Mouse (Mus musculus): ENCODE measurements around the gene Col4a1. TPM values are rescaled to one million over a fixed set of nuclear protein-coding genes. Genes with fewer than 3 reads are reported as not detected.

Col4a1 gene
- polyA plus RNA-seq, 1 experiment from 2014 or later, result 143 TPM

DNA sequence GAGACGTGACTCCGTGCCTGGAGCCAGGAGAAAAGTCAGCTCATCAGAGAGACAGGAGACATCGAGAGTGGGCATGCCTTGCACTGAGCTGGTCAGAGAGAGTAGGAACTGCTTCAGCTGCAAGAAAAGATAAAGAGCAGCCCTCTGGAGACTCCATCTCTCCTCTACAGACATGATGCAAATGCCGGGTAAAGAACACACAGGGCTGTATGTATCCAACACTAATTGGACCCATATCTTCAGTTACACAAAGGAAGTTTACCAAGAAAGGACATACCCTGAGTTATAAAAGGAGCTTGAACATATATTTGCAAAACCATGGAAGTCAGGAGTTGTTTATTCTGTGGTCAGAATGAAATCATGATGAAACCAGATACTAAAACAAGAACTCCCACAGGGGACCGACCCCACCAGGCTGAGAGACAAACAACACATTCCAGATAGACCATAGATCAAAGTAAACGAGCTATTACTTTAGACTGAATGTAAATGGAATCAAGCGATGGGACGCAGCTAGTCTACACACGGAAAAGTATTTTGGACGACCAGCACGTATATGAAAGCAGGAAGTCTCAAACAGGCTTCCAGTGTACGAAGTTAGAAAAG, 119.8 kb downstream of the Col4a1 start:
- H3K4me3 ChIP-seq, result no peak overlapping the region
- DNase-seq (ENCODE audit: low spot score), result no peak
- H3K27me3 ChIP-seq (ENCODE audit: insufficient read depth, poor library complexity, severe bottlenecking), result peaks cover 7% of the 10 kb centered on the region; the same call in 1 of the 2 replicates
- H3K9me3 ChIP-seq, result no peaks in the 10 kb centered on the region
- WGBS, result 59% methylated on average over 12 of the region's 12 CpGs
- H3K36me3 ChIP-seq, result peaks cover under 1% of the 10 kb centered on the region; the same call in 1 of the 2 replicates
- H3K4me1 ChIP-seq, result peaks cover 16% of the 10 kb centered on the region
- no peak overlapping the region for H3K27ac ChIP-seq

- WGBS, result 2% methylated on average over 46 of the region's 46 CpGs
- H3K4me1 ChIP-seq, result peaks cover 58% of the 10 kb centered on the region
Observed at GRCm38 (mm10) chr8:11187581-11188271, 124.9 kb downstream of the Col4a1 start.

DNA sequence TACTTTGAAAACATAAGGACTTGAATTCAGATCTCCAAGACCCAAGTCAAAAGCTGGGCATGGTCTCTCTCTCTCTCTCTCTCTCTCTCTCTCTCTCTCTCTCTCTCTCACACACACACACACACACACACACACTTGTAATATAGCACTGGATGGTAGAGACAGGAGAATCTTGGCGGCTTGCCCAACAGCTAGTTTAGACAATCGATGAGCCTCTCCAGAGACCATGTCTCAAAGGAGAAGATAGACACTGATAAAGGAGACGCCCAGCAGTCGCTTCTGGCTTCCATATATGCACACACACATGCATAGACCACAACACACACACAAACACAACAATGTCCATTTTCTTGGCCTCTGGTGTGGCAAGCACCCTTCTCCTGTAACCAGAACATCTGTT, 126.2 kb downstream of the Col4a1 start:
- 32% methylated on average over 4 of the region's 4 CpGs for WGBS
- Histone ChIP-seq H3K36me3 (no peaks in the 10 kb centered on the region), H3K27ac (peak overlapping the region; percentile 88; the same call in 1 of the 2 replicates), H3K4me1 (peaks cover 68% of the 10 kb centered on the region), H3K27me3 (ENCODE audit: insufficient read depth, poor library complexity, severe bottlenecking) (peaks cover 7% of the 10 kb centered on the region; the same call in 1 of the 2 replicates), H3K9me3 (no peaks in the 10 kb centered on the region), H3K4me3 (no peak overlapping the region)
- no peak for DNase-seq (ENCODE audit: low spot score)

More at GRCm38 (mm10) chr8:11187581-11188271, 124.9 kb downstream of the Col4a1 start:
- H3K9me3 ChIP-seq, result no peaks in the 10 kb centered on the region
- peak; percentile 89 for DNase-seq (ENCODE audit: low spot score)
- peak overlapping the region; percentile 84 for H3K27ac ChIP-seq
- H3K4me3 ChIP-seq, result peak overlapping the region; percentile 64
- no peaks in the 10 kb centered on the region for H3K36me3 ChIP-seq
- H3K27me3 ChIP-seq (ENCODE audit: insufficient read depth, poor library complexity, severe bottlenecking), result peaks cover 7% of the 10 kb centered on the region; the same call in 1 of the 2 replicates

GRCm38 (mm10) chr8:11185672-11186071, 127.0 kb downstream of the Col4a1 start:
- Histone ChIP-seq H3K9me3 (no peaks in the 10 kb centered on the region), H3K36me3 (no peaks in the 10 kb centered on the region), H3K27me3 (ENCODE audit: insufficient read depth, poor library complexity, severe bottlenecking) (peaks cover 7% of the 10 kb centered on the region; the same call in 1 of the 2 replicates), H3K4me1 (peaks cover 75% of the 10 kb centered on the region), H3K27ac (peak overlapping the region; percentile 88), H3K4me3 (no peak overlapping the region)
- WGBS, result 97% methylated on average over 2 of the region's 2 CpGs
- no peak for DNase-seq (ENCODE audit: low spot score)

- H3K36me3 ChIP-seq, result no peaks in the 10 kb centered on the region
- H3K4me3 ChIP-seq, result no peak overlapping the region
- peaks cover 6% of the 10 kb centered on the region; the same call in 1 of the 2 replicates for H3K27me3 ChIP-seq (ENCODE audit: insufficient read depth, poor library complexity, severe bottlenecking)
- DNase-seq (ENCODE audit: low spot score), result peak; percentile 97
- H3K27ac ChIP-seq, result peak overlapping the region; percentile 88
- WGBS, result 16% methylated on average over 9 of the region's 9 CpGs
- peaks cover 86% of the 10 kb centered on the region for H3K4me1 ChIP-seq
- H3K9me3 ChIP-seq, result no peaks in the 10 kb centered on the region
Observed at GRCm38 (mm10) chr8:11183611-11184031, 129.0 kb downstream of the Col4a1 start.

- Histone ChIP-seq H3K27ac (peak overlapping the region; percentile 87), H3K4me1 (peaks cover 82% of the 10 kb centered on the region), H3K36me3 (no peaks in the 10 kb centered on the region), H3K4me3 (no peak overlapping the region), H3K27me3 (ENCODE audit: insufficient read depth, poor library complexity, severe bottlenecking) (no peaks in the 10 kb centered on the region), H3K9me3 (no peaks in the 10 kb centered on the region)
- WGBS, result 76% methylated on average over 12 of the region's 12 CpGs
- DNase-seq (ENCODE audit: low spot score), result no peak
Observed at GRCm38 (mm10) chr8:11182606-11183005, 130.0 kb downstream of the Col4a1 start.

DNA sequence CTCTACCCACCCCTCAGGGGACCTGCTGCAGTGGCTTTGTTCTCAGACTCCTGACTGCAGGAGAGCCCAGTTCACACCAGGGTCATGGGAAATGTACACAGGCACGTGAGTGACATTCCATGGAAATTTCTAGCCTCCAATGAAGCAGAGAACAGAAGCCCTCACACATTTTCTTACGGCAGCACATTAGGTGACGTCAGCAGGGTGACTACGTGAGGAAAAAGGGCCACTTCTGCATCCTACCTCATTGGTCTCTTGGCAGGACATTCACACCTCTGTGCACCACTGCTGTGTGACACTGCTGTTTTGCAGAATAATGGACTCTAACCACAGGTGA, 130.5 kb downstream of the Col4a1 start:
- no peaks in the 10 kb centered on the region for H3K27me3 ChIP-seq (ENCODE audit: insufficient read depth, poor library complexity, severe bottlenecking)
- WGBS, result 45% methylated on average over 4 of the region's 4 CpGs
- H3K9me3 ChIP-seq, result no peaks in the 10 kb centered on the region
- peaks cover 77% of the 10 kb centered on the region for H3K4me1 ChIP-seq
- no peak overlapping the region for H3K4me3 ChIP-seq
- peak overlapping the region; percentile 87 for H3K27ac ChIP-seq
- H3K36me3 ChIP-seq, result no peaks in the 10 kb centered on the region
- DNase-seq (ENCODE audit: low spot score), result no peak

- Histone ChIP-seq H3K27me3 (ENCODE audit: insufficient read depth, poor library complexity, severe bottlenecking) (no peaks in the 10 kb centered on the region), H3K9me3 (no peaks in the 10 kb centered on the region), H3K27ac (peak overlapping the region; percentile 87), H3K36me3 (no peaks in the 10 kb centered on the region), H3K4me1 (peaks cover 73% of the 10 kb centered on the region), H3K4me3 (no peak overlapping the region)
- no peak for DNase-seq (ENCODE audit: low spot score)
- WGBS, result 77% methylated on average over 11 of the region's 11 CpGs
Observed at GRCm38 (mm10) chr8:11181420-11182147, 131.0 kb downstream of the Col4a1 start.

GRCm38 (mm10) chr8:11179869-11180268, 132.8 kb downstream of the Col4a1 start:
- H3K4me1 ChIP-seq, result peaks cover 56% of the 10 kb centered on the region
- H3K36me3 ChIP-seq, result no peaks in the 10 kb centered on the region
- 61% methylated on average over 3 of the region's 3 CpGs for WGBS
- H3K27ac ChIP-seq, result peak overlapping the region; percentile 54; the same call in 1 of the 2 replicates
- no peak for DNase-seq (ENCODE audit: low spot score)
- no peaks in the 10 kb centered on the region for H3K27me3 ChIP-seq (ENCODE audit: insufficient read depth, poor library complexity, severe bottlenecking)
- no peaks in the 10 kb centered on the region for H3K9me3 ChIP-seq
- H3K4me3 ChIP-seq, result no peak overlapping the region

- Histone ChIP-seq H3K9me3 (no peaks in the 10 kb centered on the region), H3K27ac (no peak overlapping the region), H3K4me1 (peaks cover 43% of the 10 kb centered on the region), H3K4me3 (no peak overlapping the region), H3K36me3 (no peaks in the 10 kb centered on the region), H3K27me3 (ENCODE audit: insufficient read depth, poor library complexity, severe bottlenecking) (no peaks in the 10 kb centered on the region)
- 84% methylated on average over 7 of the region's 7 CpGs for WGBS
- no peak for DNase-seq (ENCODE audit: low spot score)
Observed at GRCm38 (mm10) chr8:11176393-11176792, 136.2 kb downstream of the Col4a1 start.

DNA sequence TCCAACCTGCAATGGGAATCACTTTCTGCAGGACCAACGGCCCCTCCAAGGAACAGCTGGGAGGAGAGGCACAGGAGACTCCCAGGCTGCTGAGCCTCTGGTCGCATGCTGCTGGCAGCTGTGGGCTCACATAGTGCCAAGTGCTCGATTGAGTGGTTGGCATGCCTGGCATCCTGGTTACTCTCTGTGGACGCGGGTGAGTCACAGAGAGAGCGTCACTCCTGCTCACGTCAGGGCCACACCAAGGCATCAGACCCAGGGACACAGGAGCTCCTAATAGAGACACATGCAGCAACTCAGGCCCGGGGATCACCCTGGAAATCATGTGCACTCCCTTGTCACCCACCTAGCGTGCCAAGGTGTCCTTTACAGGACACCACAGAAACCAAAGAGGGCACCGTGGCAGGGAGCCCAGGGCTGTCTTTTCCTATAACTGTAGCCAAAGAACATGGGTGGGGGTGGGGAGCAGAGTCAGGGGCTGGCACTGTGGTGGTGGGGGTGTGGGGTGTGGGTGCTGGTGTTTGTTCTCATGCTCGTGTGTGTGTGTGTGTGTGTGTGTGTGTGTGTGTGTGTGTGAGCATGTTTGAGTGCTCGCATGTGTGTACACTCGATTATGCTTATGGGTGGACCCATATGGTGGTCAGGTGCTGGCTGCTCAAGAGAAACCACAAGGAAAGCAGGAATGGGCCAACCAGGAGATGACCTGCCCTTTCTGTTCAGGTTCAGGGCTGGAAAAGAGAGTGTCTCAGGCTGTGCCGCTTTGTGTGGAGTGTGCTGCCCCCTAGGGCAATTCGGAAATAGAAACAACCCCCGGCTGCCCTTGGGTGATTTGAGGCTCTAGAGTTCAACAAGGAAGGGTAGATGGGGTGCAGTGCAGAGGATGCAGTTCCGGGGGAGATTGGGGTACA, 139.1 kb downstream of the Col4a1 start:
- peak; percentile 83 for DNase-seq (ENCODE audit: low spot score)
- 68% methylated on average over 17 of the region's 17 CpGs for WGBS
- Histone ChIP-seq H3K27ac (peak overlapping the region; percentile 69), H3K4me1 (peaks cover 28% of the 10 kb centered on the region), H3K27me3 (ENCODE audit: insufficient read depth, poor library complexity, severe bottlenecking) (no peaks in the 10 kb centered on the region), H3K9me3 (no peaks in the 10 kb centered on the region), H3K36me3 (no peaks in the 10 kb centered on the region), H3K4me3 (no peak overlapping the region)

DNA sequence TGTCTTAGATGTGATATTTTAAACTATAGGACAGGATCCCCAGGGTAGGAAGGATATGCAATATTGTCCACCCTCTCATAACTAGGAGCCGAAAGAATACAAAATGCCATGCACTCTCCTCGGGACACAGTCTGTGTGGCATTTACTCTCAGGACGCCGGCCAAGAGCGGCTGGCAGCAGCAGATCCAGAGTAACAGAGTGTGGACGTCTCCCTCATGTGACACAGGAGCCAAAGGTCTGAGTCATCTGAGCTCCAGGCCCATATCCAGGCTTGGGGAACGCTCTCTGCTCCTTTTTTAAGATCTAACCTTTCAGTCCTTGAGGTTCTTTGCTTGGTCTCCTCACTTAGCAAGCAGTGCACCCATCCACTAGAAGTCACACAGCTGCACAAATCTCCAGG, 141.1 kb downstream of the Col4a1 start:
- DNase-seq (ENCODE audit: low spot score), result no peak
- Histone ChIP-seq H3K27me3 (ENCODE audit: insufficient read depth, poor library complexity, severe bottlenecking) (no peaks in the 10 kb centered on the region), H3K4me3 (no peak overlapping the region), H3K9me3 (no peaks in the 10 kb centered on the region), H3K4me1 (peaks cover 24% of the 10 kb centered on the region), H3K36me3 (no peaks in the 10 kb centered on the region), H3K27ac (peak overlapping the region; percentile 59)
- 61% methylated on average over 7 of the region's 7 CpGs for WGBS

Measured in heart, embryonic 10.5 days (tissue).